ENCODE assay signal across 20 mouse cellular contexts in genomic region chr5:106038321-106038720, GRCm38 (mm10).
DNase-seq lines count a peak whose midpoint lies in the region; ATAC-seq lines count a peak whose summit lies in the region.
"Had no signal": no experiment of that assay in that cellular context is flagged by ENCODE, and none has a peak within 500 bp of the region (broad histone marks: within the 10 kb centered on the region; RNA-seq: fewer than 3 reads in every experiment).

No protein-coding gene starts in this region.

- no peak overlapping the region for H3K27ac ChIP-seq in midbrain, embryonic 11.5 days (ENCODE audit: low read depth, low read length)
- no peak overlapping the region for H3K27ac ChIP-seq in midbrain, embryonic 15.5 days
- 0 out of 2 replicates have a peak overlapping the region, but pooled peaks have one; percentile 1 for H3K27ac ChIP-seq in midbrain, embryonic 14.5 days (replicated peaks; ENCODE audit: low read depth, low read length)
- H3K27ac ChIP-seq in midbrain, embryonic 10.5 days (replicated peaks) = no peak overlapping the region

- DNase-seq in heart, adult 11 months = peak; percentile 62
- no peak for DNase-seq in heart, postnatal 36 days
- DNase-seq in midbrain, embryonic 11.5 days (ENCODE audit: low spot score, missing footprints) = peak; percentile 67
- DNase-seq in midbrain, embryonic 14.5 days = no peak
- DNase-seq in midbrain, embryonic 10.5 days (ENCODE audit: low spot score) = no peak
- DNase-seq: adrenal gland, adult 2 months; adrenal gland, adult 8-10 months; adrenal gland, postnatal 10 days; adrenal gland, postnatal 14 days; adrenal gland, postnatal 25 days; adrenal gland, postnatal 36 days; B cell, adult 2 months; cerebellum, adult 11 months; cerebellum, adult 11-12 months; cerebellum, adult 18-20 months had no signal

- H3K9ac ChIP-seq in midbrain, embryonic 11.5 days (ENCODE audit: low read length) = no peak overlapping the region
- no peak overlapping the region for H3K9ac ChIP-seq in midbrain, embryonic 15.5 days
- H3K9ac ChIP-seq in midbrain, embryonic 14.5 days (replicated peaks; ENCODE audit: low read length) = no peak overlapping the region

- no peaks in the 10 kb centered on the region for H3K36me3 ChIP-seq in midbrain, embryonic 11.5 days (ENCODE audit: control insufficient read depth, insufficient read depth, low read length)
- no peaks in the 10 kb centered on the region for H3K36me3 ChIP-seq in midbrain, embryonic 15.5 days (replicated peaks)
- no peaks in the 10 kb centered on the region for H3K36me3 ChIP-seq in midbrain, embryonic 14.5 days (ENCODE audit: control insufficient read depth, insufficient read depth, low read length)
- no peaks in the 10 kb centered on the region for H3K36me3 ChIP-seq in midbrain, embryonic 10.5 days
- H3K36me3 ChIP-seq: G1E had no signal

- ATAC-seq in midbrain, embryonic 11.5 days (ENCODE audit: low FRiP score) = no peak
- no peak for ATAC-seq in midbrain, embryonic 15.5 days (replicated peaks)
- no peak for ATAC-seq in midbrain, embryonic 14.5 days (ENCODE audit: low FRiP score, low TSS enrichment)
- ATAC-seq: activated CD4-positive, CD25-positive, alpha-beta regulatory T cell, adult 4 months; CD4-positive, CD25-positive, alpha-beta regulatory T cell, adult 4 months; Patski had no signal

- 95% methylated on average over 18 of the region's 18 CpGs for WGBS in midbrain, embryonic 11.5 days
- WGBS in midbrain, embryonic 15.5 days = 96% methylated on average over 18 of the region's 18 CpGs
- 96% methylated on average over 18 of the region's 18 CpGs for WGBS in midbrain, embryonic 14.5 days
- 95% methylated on average over 18 of the region's 18 CpGs for WGBS in midbrain, embryonic 10.5 days

- intact Hi-C loops in heart, postnatal 36 days (cut with DNase I) = no loop called here

- H3K27me3 ChIP-seq in midbrain, embryonic 11.5 days (ENCODE audit: control insufficient read depth, insufficient read depth, low read length) = no peaks in the 10 kb centered on the region
- no peaks in the 10 kb centered on the region for H3K27me3 ChIP-seq in midbrain, embryonic 15.5 days (replicated peaks)
- no peaks in the 10 kb centered on the region for H3K27me3 ChIP-seq in midbrain, embryonic 14.5 days (ENCODE audit: control insufficient read depth, insufficient read depth, low read length)
- H3K27me3 ChIP-seq in midbrain, embryonic 10.5 days (ENCODE audit: low read depth, poor library complexity, severe bottlenecking) = no peaks in the 10 kb centered on the region

- no peak overlapping the region for H3K4me3 ChIP-seq in midbrain, embryonic 11.5 days (ENCODE audit: low read depth, low read length)
- no peak overlapping the region for H3K4me3 ChIP-seq in midbrain, embryonic 15.5 days
- no peak overlapping the region for H3K4me3 ChIP-seq in midbrain, embryonic 14.5 days (replicated peaks; ENCODE audit: low read depth, low read length)
- H3K4me3 ChIP-seq in midbrain, embryonic 10.5 days = no peak overlapping the region

- no peaks in the 10 kb centered on the region for H3K4me1 ChIP-seq in midbrain, embryonic 11.5 days (ENCODE audit: control insufficient read depth, insufficient read depth, low read length)
- 0 out of 2 replicates have a peak, but pooled peaks cover 3% of the 10 kb centered on the region for H3K4me1 ChIP-seq in midbrain, embryonic 15.5 days
- H3K4me1 ChIP-seq in midbrain, embryonic 14.5 days (ENCODE audit: control insufficient read depth, insufficient read depth, low read length) = no peaks in the 10 kb centered on the region
- H3K4me1 ChIP-seq in midbrain, embryonic 10.5 days = no peaks in the 10 kb centered on the region

- H3K4me2 ChIP-seq in midbrain, embryonic 11.5 days = no peak overlapping the region
- no peak overlapping the region for H3K4me2 ChIP-seq in midbrain, embryonic 15.5 days
- no peak overlapping the region for H3K4me2 ChIP-seq in midbrain, embryonic 14.5 days (ENCODE audit: low read length)

- no peaks in the 10 kb centered on the region for H3K9me3 ChIP-seq in midbrain, embryonic 11.5 days (ENCODE audit: control insufficient read depth, low read length)
- no peaks in the 10 kb centered on the region for H3K9me3 ChIP-seq in midbrain, embryonic 15.5 days
- H3K9me3 ChIP-seq in midbrain, embryonic 14.5 days (ENCODE audit: control insufficient read depth, low read length) = no peaks in the 10 kb centered on the region
- H3K9me3 ChIP-seq in midbrain, embryonic 10.5 days (replicated peaks) = no peaks in the 10 kb centered on the region

Comparison
In these comparisons a context has a peak if more than half of its experiments do, and no peak if none do; other contexts are left out.
1. DNase-seq: peak in heart, adult 11 months (single experiment) and midbrain, embryonic 11.5 days (single experiment); none in heart, postnatal 36 days (0 of 2), midbrain, embryonic 14.5 days (single experiment) and midbrain, embryonic 10.5 days (single experiment).